Mouse (Mus musculus): ENCODE data around the gene Mettl26.

- TF ChIP-seq CTCF (IDR thresholded peaks at IDR 0.05; ENCODE audit: low read depth) (no peak), EP300 (IDR thresholded peaks at IDR 0.05; ENCODE audit: low read depth) (no peak)
Measured at GRCm38 (mm10) chr17:25830806-25831431, 44.0 kb upstream of the Mettl26 start.

Measured in liver, embryonic 14.5 days (tissue).